Mouse (Mus musculus): ENCODE measurements around the gene Bola1. TPM values are rescaled to one million over a fixed set of nuclear protein-coding genes. Genes with fewer than 3 reads are reported as not detected.
"Not testable (repeated sequence)": the region's sequence is repeated elsewhere in the genome, so short reads cannot be mapped to it uniquely, and the experiment has no call there.

Bola1 gene
- total and polyA plus RNA-seq, 2 experiments = 44.0 to 68.7 TPM

DNA sequence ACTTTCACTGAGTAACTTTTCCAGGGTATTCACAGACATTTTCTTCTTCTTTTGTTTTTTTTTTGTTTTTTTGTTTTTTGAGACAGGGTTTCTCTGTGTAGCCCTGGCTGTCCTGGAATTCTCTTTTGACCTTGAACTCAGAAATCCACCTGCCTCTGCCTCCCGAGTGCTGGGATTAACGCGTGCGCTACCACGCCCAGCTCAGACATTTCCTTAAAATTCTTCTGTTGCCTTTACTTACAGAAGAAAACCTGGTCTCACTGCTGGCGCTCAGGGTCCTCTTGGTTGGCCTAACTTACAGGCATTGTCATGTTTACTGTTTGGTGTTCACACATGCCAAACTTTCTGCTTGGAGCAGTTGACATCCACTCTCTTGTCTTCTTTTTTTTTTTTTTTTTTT, 44.3 kb downstream of the Bola1 start:
- Histone ChIP-seq H3K27ac (replicated peaks; ENCODE audit: insufficient read depth, low read depth, low read length) (no peak overlapping the region), H3K4me3 (ENCODE audit: insufficient read depth, low read depth, low read length) (no peak overlapping the region), H3K79me2 (ENCODE audit: control insufficient read depth, insufficient read depth, low read length) (peaks cover 9% of the 10 kb centered on the region; the same call in 1 of the 2 replicates), H3K27me3 (ENCODE audit: control insufficient read depth, insufficient read depth, low read length) (no peaks in the 10 kb centered on the region), H3K4me1 (ENCODE audit: control insufficient read depth, insufficient read depth, low read length) (peaks cover 10% of the 10 kb centered on the region), H3K9ac (ENCODE audit: low read depth, low read length) (no peak overlapping the region), H3K36me3 (ENCODE audit: control insufficient read depth, insufficient read depth, low read length) (peaks cover 21% of the 10 kb centered on the region)
- TF ChIP-seq POLR2A (IDR thresholded peaks at IDR 0.05; ENCODE audit: extremely low read depth, insufficient read depth, low read length) (no peak), CTCF (IDR thresholded peaks at IDR 0.05; ENCODE audit: low read depth, low read length) (no peak)
- 92% methylated on average over 6 of the region's 6 CpGs for WGBS
- DNase-seq (ENCODE audit: extremely low read depth, low read depth, low spot score) = no peak

DNA sequence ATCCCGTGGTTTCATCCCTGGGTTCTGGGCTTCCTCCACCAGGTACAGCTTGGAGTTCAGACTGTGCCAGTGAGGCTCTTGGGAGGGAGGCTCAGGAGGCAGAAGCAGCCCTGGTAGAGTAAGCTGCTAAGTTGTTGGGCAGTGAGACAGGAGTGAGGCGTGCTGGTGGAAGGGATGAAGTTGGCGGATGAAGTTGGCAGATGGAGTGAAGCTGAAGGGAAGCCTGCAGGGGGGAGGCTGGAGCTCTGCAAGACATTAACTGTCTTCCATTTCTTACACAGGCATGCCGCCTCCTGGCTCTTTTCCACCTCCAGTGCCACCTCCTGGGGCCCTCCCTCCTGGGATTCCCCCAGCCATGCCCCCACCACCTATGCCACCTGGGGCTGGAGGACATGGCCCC, 45.5 kb downstream of the Bola1 start:
- not testable (repeated sequence) for DNase-seq (ENCODE audit: extremely low read depth, low read depth, low spot score); H3K4me3 ChIP-seq (ENCODE audit: insufficient read depth, low read depth, low read length); H3K79me2 ChIP-seq (ENCODE audit: control insufficient read depth, insufficient read depth, low read length); H3K27me3 ChIP-seq (ENCODE audit: control insufficient read depth, insufficient read depth, low read length); H3K27ac ChIP-seq (replicated peaks; ENCODE audit: insufficient read depth, low read depth, low read length); H3K9ac ChIP-seq (ENCODE audit: low read depth, low read length)
- peaks cover 21% of the 10 kb centered on the region for H3K36me3 ChIP-seq (ENCODE audit: control insufficient read depth, insufficient read depth, low read length)
- H3K4me1 ChIP-seq (ENCODE audit: control insufficient read depth, insufficient read depth, low read length) = peaks cover 10% of the 10 kb centered on the region
- 74% methylated on average over 4 of the region's 4 CpGs for WGBS

DNA sequence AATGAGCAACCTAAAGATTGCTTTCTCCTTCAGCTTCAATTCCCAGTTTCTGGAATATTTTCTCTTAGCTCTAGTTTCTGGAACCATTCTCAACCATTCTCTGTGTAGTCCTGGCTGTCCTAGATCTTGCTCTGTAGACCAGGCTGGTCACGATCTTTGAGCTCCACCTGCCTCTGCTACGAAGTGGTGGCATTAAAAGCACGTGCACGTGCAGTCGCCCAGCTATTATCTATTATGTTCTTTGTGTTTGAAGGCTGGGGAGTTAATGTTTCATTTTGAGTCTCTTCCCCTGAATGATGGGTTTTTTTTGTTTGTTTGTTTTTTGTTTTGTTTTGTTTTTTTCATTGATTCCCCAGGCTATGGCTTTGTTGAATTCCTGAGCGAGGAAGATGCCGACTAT, 46.3 kb downstream of the Bola1 start:
- peaks cover 12% of the 10 kb centered on the region for H3K4me1 ChIP-seq (ENCODE audit: control insufficient read depth, insufficient read depth, low read length)
- WGBS = 34% methylated on average over 7 of the region's 7 CpGs
- no peak overlapping the region for H3K27ac ChIP-seq (replicated peaks; ENCODE audit: insufficient read depth, low read depth, low read length)
- no peak for TF ChIP-seq CTCF (IDR thresholded peaks at IDR 0.05; ENCODE audit: low read depth, low read length)
- no peak for TF ChIP-seq POLR2A (IDR thresholded peaks at IDR 0.05; ENCODE audit: extremely low read depth, insufficient read depth, low read length)
- peak overlapping the region; percentile 80 for H3K9ac ChIP-seq (ENCODE audit: low read depth, low read length)
- no peak for DNase-seq (ENCODE audit: extremely low read depth, low read depth, low spot score)
- peaks cover 9% of the 10 kb centered on the region; the same call in 1 of the 2 replicates for H3K79me2 ChIP-seq (ENCODE audit: control insufficient read depth, insufficient read depth, low read length)
- H3K36me3 ChIP-seq (ENCODE audit: control insufficient read depth, insufficient read depth, low read length) = peaks cover 18% of the 10 kb centered on the region
- H3K4me3 ChIP-seq (ENCODE audit: insufficient read depth, low read depth, low read length) = peak overlapping the region; percentile 87
- no peaks in the 10 kb centered on the region for H3K27me3 ChIP-seq (ENCODE audit: control insufficient read depth, insufficient read depth, low read length)

DNA sequence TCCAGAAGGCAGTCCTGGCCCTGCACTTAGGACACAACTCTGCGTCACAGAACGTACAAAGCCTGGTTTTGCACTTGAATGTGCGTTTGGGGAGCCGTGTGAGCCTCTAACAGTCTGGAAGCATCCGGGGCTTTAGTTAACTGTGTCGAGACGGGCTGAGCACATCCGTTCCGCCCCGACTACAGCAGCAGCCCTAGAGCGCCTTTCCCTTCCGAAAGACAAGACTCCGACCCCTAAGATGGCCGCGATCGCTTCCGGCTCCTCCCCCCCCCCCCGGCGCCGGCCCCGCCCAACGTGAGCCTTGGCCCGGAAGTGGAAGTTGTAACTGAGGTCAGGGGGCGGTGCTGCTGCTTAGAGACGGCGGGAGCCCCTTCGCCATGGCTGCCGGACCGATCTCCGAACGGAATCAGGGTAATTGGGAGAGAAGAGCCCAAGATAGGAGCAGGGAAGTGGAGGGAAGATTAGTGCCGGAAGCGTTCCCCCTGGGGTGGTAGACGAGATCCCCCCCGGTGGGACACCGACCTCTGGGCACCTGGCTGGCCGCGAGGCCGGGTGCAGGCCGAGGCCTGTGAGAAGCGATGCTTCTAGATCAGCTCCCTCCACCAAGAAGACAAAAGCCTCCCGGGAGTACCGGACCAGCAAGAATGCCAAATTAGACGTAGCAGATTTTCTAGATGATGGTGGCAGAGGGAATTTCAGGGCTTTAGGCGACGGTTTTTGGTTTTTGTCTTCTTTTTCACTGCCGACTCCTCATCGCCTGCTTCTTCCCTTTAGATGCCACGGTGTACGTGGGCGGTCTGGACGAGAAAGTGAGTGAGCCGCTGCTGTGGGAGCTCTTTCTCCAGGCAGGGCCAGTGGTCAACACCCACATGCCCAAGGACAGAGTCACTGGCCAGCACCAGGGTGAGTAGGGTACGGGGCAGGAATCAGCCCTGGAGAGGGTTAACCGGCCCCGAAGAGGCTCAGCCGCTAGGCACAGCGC, 47.0 kb downstream of the Bola1 start, which contains the start of gene Sf3b4:
Sf3b4 (plus strand) TSS at position 136 of the 982 bp plus-strand sequence.
- peak; percentile 74 for DNase-seq (ENCODE audit: extremely low read depth, low read depth, low spot score)
- Histone ChIP-seq H3K27ac (replicated peaks; ENCODE audit: insufficient read depth, low read depth, low read length) (peak within 1 kb of the TSS; percentile 98), H3K36me3 (ENCODE audit: control insufficient read depth, insufficient read depth, low read length) (peaks cover 13% of the 10 kb centered on the region), H3K27me3 (ENCODE audit: control insufficient read depth, insufficient read depth, low read length) (no peaks in the 10 kb centered on the region), H3K9ac (ENCODE audit: low read depth, low read length) (peak within 1 kb of the TSS; percentile 92), H3K4me3 (ENCODE audit: insufficient read depth, low read depth, low read length) (peak within 1 kb of the TSS; percentile 87), H3K79me2 (ENCODE audit: control insufficient read depth, insufficient read depth, low read length) (peaks cover 9% of the 10 kb centered on the region; the same call in 1 of the 2 replicates), H3K4me1 (ENCODE audit: control insufficient read depth, insufficient read depth, low read length) (peaks cover 12% of the 10 kb centered on the region)
- under 1% methylated on average over 58 of the region's 58 CpGs for WGBS
- no peak for TF ChIP-seq CTCF (IDR thresholded peaks at IDR 0.05; ENCODE audit: low read depth, low read length)
- TF ChIP-seq POLR2A (IDR thresholded peaks at IDR 0.05; ENCODE audit: extremely low read depth, insufficient read depth, low read length) = peak; percentile 90

DNA sequence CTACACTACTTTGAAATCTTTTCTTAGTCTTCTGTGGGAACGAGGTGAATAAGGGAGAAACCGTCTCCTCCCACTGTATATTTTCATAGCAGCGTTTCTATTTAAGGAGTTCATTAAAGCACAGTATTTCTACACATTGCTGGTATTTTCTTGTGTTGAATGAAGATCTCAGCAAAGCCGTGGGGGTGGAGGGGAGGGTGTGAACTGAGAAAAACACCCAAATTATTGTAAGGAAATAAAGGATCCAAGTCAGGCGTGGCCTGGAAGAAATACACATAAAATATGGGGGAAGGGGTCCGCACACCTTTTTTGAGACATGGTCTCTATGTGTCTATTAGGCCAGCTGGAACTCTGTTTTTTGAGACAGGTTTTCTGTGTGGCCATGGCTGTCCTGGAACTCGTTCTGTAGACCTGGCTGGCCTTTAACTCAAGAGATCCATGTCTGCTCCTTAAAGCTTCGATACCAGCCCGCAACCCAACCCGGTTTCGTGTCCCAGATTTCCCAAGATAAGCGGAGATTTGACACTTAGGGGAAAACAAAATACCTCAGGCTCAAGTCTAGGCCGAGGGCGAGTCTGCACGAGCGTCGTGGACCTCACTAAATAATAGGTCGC, 47.8 kb downstream of the Bola1 start:
- peak overlapping the region; percentile 98 for H3K27ac ChIP-seq (replicated peaks; ENCODE audit: insufficient read depth, low read depth, low read length)
- 11% methylated on average over 18 of the region's 18 CpGs for WGBS
- TF ChIP-seq CTCF (IDR thresholded peaks at IDR 0.05; ENCODE audit: low read depth, low read length) = no peak
- no peak for TF ChIP-seq POLR2A (IDR thresholded peaks at IDR 0.05; ENCODE audit: extremely low read depth, insufficient read depth, low read length)
- H3K79me2 ChIP-seq (ENCODE audit: control insufficient read depth, insufficient read depth, low read length) = peaks cover 9% of the 10 kb centered on the region; the same call in 1 of the 2 replicates
- DNase-seq (ENCODE audit: extremely low read depth, low read depth, low spot score) = no peak
- peaks cover 11% of the 10 kb centered on the region for H3K36me3 ChIP-seq (ENCODE audit: control insufficient read depth, insufficient read depth, low read length)
- peak overlapping the region; percentile 87 for H3K4me3 ChIP-seq (ENCODE audit: insufficient read depth, low read depth, low read length)
- H3K27me3 ChIP-seq (ENCODE audit: control insufficient read depth, insufficient read depth, low read length) = no peaks in the 10 kb centered on the region
- peaks cover 12% of the 10 kb centered on the region for H3K4me1 ChIP-seq (ENCODE audit: control insufficient read depth, insufficient read depth, low read length)
- H3K9ac ChIP-seq (ENCODE audit: low read depth, low read length) = peak overlapping the region; percentile 92
